Mouse (Mus musculus): ENCODE results near the gene Gnai2.

Gene Gnai2

GRCm38 (mm10) chr9:107631311-107631826 lies 3.8 kb downstream of the Gnai2 start:
- DNase-seq (ENCODE audit: low read depth), result no peak

GRCm38 (mm10) chr9:107630576-107630975 lies 4.6 kb downstream of the Gnai2 start:
- DNase-seq (ENCODE audit: low read depth), result no peak

- no peak for DNase-seq (ENCODE audit: low read depth)
Measured at GRCm38 (mm10) chr9:107629901-107630425, 5.2 kb downstream of the Gnai2 start.

- no peak for DNase-seq (ENCODE audit: low read depth)
Measured at GRCm38 (mm10) chr9:107629411-107629730, 5.8 kb downstream of the Gnai2 start.

- peak; percentile 86 for DNase-seq (ENCODE audit: low read depth)
Measured at GRCm38 (mm10) chr9:107628721-107629410, 6.3 kb downstream of the Gnai2 start.

GRCm38 (mm10) chr9:107627387-107628255 lies 7.5 kb downstream of the Gnai2 start:
- no peak for DNase-seq (ENCODE audit: low read depth)

- DNase-seq (ENCODE audit: low read depth), result peak; percentile 79
Measured at GRCm38 (mm10) chr9:107626844-107627277, 8.3 kb downstream of the Gnai2 start.

GRCm38 (mm10) chr9:107626158-107626843 lies 8.9 kb downstream of the Gnai2 start:
- no peak for DNase-seq (ENCODE audit: low read depth)

- DNase-seq (ENCODE audit: low read depth), result peak; percentile 27
Measured at GRCm38 (mm10) chr9:107625351-107626128, 9.6 kb downstream of the Gnai2 start.

- no peak for DNase-seq (ENCODE audit: low read depth)
Measured at GRCm38 (mm10) chr9:107624951-107625350, 10.2 kb downstream of the Gnai2 start.

- peak; percentile 90 for DNase-seq (ENCODE audit: low read depth)
Measured at GRCm38 (mm10) chr9:107624539-107624938, 10.6 kb downstream of the Gnai2 start.

GRCm38 (mm10) chr9:107620954-107621353 lies 14.2 kb downstream of the Gnai2 start:
- DNase-seq (ENCODE audit: low read depth), result no peak

GRCm38 (mm10) chr9:107619546-107619879 lies 15.7 kb downstream of the Gnai2 start:
- no peak for DNase-seq (ENCODE audit: low read depth)

- no peak for DNase-seq (ENCODE audit: low read depth)
Measured at GRCm38 (mm10) chr9:107618778-107619545, 16.2 kb downstream of the Gnai2 start.

GRCm38 (mm10) chr9:107618098-107618497 lies 17.1 kb downstream of the Gnai2 start:
- DNase-seq (ENCODE audit: low read depth), result no peak

GRCm38 (mm10) chr9:107617461-107617860 lies 17.7 kb downstream of the Gnai2 start:
- DNase-seq (ENCODE audit: low read depth), result peak; percentile 47

GRCm38 (mm10) chr9:107615035-107615434 lies 20.1 kb downstream of the Gnai2 start:
- DNase-seq (ENCODE audit: low read depth), result no peak

- no peak for DNase-seq (ENCODE audit: low read depth)
Measured at GRCm38 (mm10) chr9:107612945-107613569, 22.1 kb downstream of the Gnai2 start.

GRCm38 (mm10) chr9:107612191-107612944 lies 22.8 kb downstream of the Gnai2 start:
- peak; percentile 95 for DNase-seq (ENCODE audit: low read depth)

Data from 416B (cell line).